In genomic region chr10:7667342-7667802, GRCm38 (mm10) we compare ENCODE assay signal across 8 mouse cellular contexts. TPM values are rescaled to one million over a fixed set of nuclear protein-coding genes. Genes with fewer than 3 reads are reported as not detected.
A peak's percentile ranks its signal among the peaks of the same experiment; 100 is the strongest.
DNase-seq lines count a peak whose midpoint lies in the region; ATAC-seq and TF ChIP-seq lines count a peak whose summit lies in the region.

TSS of gene Nup43 (plus strand) at chr10:7667503.

- peak within 1 kb of the TSS; percentile 84 for H3K4me3 ChIP-seq in gastrocnemius, adult 2 months

- peak within 1 kb of the TSS; percentile 87 for H3K27ac ChIP-seq in gastrocnemius, adult 2 months

- TF ChIP-seq CTCF in gastrocnemius, adult 2 months (IDR thresholded peaks at IDR 0.05), result no peak

- peak; percentile 75 for ATAC-seq in common myeloid progenitor, adult 5-6 weeks (replicated peaks; ENCODE audit: low read depth, poor library complexity, severe bottlenecking)
- ATAC-seq in megakaryocyte progenitor cell, adult 5-6 weeks (replicated peaks; ENCODE audit: poor library complexity), result peak; percentile 71

- peak; percentile 96 for DNase-seq in ZHBTc4 (ENCODE audit: low read depth, low spot score)
- DNase-seq in gastrocnemius, adult 2 months, result peak; percentile 93
- DNase-seq in induced T-regulatory cell, adult 2 months (ENCODE audit: low read depth), result peak; percentile 95
- DNase-seq in left cerebral cortex, adult 9 months (ENCODE audit: low spot score in 2 of 2), result peak; percentile 65 to 87
- peak; percentile 92 for DNase-seq in right cerebral cortex, postnatal 14 days
- peak; percentile 83 to 89 for DNase-seq in urinary bladder, postnatal 36 days (ENCODE audit: low spot score in 2 of 2)

- intact Hi-C loops in gastrocnemius, adult 2 months (cut with DNase I), result loop anchor here (2.0 kb wide), 1 partner anchor 13 kb away; the partner anchor contains the start of genes Lats1 and Pcmt1

RNA-seq across cellular contexts. Expression of gene Nup43, which starts in this region (rescaled TPM):
- 29.5 and 38.1 TPM in 2 replicates for total RNA-seq in common myeloid progenitor, adult 5-6 weeks (2017)
- 1 to 10 TPM; 5.6 to 6.3 TPM for total RNA-seq in gastrocnemius, adult 2 months (2021)
- 38.0 and 50.3 TPM in 2 replicates for total RNA-seq in megakaryocyte progenitor cell, adult 5-6 weeks (2015)
- 31.2 and 37.1 TPM in 2 replicates for total RNA-seq in megakaryocyte progenitor cell, adult 5-6 weeks (2017)

Comparison
In these comparisons a context has a peak if more than half of its experiments do, and no peak if none do; other contexts are left out.
1. Peak in every context shown above with its lines: DNase-seq, ATAC-seq, H3K4me3 ChIP-seq and H3K27ac ChIP-seq.